Mouse (Mus musculus): ENCODE data around the gene Fam161a.

Fam161a gene

GRCm38 (mm10) chr11:22990393-22991126 is 16.8 kb upstream of the Fam161a start, which contains the start of gene Cct4:
Gene Cct4 (plus strand): TSS chr11:22990519.
- in situ Hi-C loops (cut with MboI) = no loop called here

- in situ Hi-C loops (cut with MboI) = no loop called here
Measured at GRCm38 (mm10) chr11:22991218-22991835, 16.0 kb upstream of the Fam161a start.

DNA sequence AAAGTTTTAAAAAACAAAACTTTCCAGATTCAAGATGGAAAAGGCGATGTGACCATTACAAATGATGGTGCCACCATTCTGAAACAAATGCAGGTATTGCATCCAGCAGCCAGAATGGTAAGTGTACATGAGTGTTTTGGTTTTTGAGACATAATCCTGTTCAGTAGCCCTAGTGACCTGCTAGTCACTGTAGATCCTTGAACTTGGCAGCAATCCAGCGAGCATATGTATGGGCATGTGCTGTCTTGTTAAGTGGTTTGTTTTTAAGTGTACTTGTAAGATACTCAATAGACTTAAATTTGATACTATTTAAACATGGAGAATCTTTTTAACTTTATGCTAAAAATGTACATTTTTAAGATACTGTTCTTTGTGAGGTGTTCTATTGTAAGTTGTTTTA is 13.1 kb upstream of the Fam161a start:
- in situ Hi-C loops (cut with MboI) = no loop called here

DNA sequence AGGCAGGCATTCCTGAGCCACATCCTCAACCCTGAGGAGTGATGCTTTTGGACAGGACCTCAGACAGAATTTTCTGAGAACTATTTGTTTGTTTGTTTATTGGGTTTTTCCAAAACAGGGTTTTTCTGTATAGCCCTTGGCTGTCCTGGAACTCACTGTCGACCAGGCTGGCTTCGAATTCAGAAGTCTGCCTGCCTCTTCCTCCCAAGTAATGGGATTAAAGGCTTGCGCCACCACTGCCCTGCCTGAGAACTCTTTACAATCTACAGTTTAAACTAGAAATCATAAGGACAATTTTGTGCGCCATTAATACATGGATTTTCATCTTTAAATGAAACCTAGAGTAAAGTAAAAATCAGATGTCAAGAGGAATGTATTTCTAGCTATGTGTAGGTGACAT is 11.9 kb upstream of the Fam161a start:
- in situ Hi-C loops (cut with MboI) = no loop called here

GRCm38 (mm10) chr11:22998308-22998707 is 9.0 kb upstream of the Fam161a start:
- in situ Hi-C loops (cut with MboI) = no loop called here

DNA sequence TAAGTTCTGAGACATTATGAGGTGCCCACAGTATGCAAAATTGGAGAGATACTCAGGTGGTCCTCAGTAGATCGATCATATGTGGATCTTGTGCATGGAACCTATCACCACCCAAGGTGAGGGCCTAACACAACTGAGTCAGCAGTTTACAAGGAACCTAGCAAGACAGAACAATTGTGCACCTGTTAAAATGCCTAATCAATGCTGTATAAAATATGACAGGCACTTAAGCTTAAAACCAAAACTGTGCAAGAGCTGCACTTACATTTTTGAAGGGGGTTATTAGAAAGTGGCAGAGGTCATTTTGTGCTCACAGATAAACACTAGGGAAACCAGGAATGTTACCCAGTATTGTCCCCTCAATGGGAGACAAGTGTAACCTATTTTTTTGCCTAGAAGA is 2.1 kb upstream of the Fam161a start:
- in situ Hi-C loops (cut with MboI) = loop anchor here (10.0 kb wide), 1 partner anchor 260 kb away; no protein-coding TSS in a partner anchor

DNA sequence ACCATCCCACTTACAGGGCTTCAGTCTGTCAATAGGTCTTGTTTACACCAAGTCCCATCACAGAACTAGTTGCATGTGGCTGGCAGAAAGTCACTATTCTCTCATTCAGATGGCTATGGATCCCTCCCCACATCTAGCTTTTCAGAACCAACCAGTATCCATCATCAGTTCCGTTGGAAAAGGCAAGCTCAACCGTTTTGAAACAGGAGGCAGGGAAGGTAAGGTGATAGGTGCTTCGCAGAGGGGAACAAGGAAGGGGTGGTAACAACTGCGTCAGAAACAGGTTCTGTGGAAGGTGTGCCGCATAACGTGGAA is 208 bp upstream of the Fam161a start:
- in situ Hi-C loops (cut with MboI) = loop anchor here (10.0 kb wide), 1 partner anchor 258 kb away; no protein-coding TSS in a partner anchor

GRCm38 (mm10) chr11:23008181-23008823 is 971 bp downstream of the Fam161a start:
- in situ Hi-C loops (cut with MboI) = loop anchor here (10.0 kb wide), 1 partner anchor 256 kb away; no protein-coding TSS in a partner anchor

DNA sequence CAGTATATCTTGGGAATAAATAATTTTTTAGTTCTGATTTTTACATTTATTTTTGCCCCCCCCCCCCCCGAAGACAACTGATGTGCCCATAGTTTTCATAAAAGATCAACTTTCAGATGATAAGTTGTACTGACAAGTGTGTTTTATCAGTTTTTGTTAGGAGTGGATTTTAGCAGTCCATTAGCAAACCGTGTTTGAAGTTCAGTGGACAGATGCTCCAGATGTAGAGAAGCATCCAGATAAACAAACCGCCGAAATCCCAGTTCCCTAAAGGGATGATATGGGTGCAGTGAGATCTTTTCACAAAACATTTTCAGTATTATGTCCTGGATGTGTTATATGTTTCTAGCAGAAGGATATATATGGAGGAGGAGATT is 1.5 kb downstream of the Fam161a start:
- in situ Hi-C loops (cut with MboI) = loop anchor here (10.0 kb wide), 1 partner anchor 256 kb away; no protein-coding TSS in a partner anchor

DNA sequence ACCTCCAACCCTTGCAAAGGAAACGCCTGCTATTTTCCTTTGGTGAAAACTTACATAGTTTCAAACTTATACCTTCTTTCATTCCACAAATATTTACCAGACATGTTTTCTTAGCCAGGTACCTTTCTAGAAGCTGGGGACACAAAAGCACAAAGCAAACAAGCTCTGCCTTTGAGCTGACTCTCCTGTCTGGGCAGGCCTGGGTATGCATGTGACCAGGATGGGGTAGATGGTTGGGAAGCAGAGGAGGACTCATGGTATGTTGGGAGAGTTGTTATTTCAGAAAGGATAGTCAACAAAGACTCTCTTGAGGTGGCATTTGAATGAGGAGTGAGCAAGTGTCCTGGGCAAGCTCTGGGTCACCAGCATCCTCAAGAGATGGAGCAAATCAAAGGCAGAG is 5.8 kb downstream of the Fam161a start:
- in situ Hi-C loops (cut with MboI) = no loop called here

DNA sequence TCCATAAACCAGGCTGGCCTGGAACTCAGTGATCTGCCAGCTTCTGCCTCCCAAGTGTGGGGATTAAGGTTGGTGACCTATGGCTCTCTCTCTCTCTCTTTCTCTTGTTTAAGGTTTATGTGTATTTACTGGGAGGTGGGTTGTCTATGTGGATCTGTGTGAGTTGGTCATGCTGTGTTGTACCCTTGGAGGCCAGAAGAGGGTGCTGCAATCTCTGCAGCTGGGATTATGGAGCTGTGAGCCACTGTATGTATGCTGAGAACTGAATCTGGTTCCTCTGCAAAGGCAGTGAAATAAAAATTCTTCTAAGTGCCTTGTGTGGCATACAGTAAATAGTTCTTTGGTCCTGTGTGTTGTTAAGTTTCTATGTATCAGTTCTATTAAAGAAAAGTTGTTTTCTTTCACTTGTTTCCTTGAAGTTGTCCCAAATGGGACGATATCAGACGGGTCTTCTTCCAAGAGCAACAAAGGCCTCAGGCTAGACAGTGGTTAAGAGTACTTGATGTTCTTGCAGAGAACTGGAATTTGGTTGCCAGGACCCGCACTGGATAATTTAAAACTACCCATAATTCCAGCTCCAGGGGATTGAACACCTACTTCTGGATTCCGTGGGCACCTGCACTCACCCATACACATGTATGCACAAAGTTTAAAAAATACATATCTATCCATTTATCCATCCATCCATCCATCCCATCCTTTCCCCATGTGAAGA is 6.4 kb downstream of the Fam161a start:
- in situ Hi-C loops (cut with MboI) = no loop called here

DNA sequence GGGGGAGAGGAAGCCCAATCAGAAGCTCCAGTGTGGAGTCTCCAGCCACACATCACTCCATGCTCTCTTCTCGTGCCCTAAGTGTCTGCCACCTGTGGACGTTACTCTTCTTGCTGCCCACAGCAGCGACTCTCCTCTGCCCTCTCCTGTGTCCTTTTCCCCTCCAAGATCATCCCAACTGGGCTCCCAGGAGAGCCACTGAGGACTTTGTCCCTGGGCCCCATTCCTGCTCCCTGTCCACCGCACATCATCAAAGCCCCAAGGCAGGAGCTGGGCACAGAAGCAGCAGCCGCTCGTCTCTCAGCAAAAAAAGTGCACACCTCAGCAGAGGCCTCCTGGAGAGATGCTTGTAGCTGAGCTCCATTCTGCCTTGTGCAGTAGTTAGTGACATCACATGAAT is 7.7 kb downstream of the Fam161a start:
- in situ Hi-C loops (cut with MboI) = no loop called here

GRCm38 (mm10) chr11:23017943-23018342 is 10.6 kb downstream of the Fam161a start:
- in situ Hi-C loops (cut with MboI) = no loop called here

DNA sequence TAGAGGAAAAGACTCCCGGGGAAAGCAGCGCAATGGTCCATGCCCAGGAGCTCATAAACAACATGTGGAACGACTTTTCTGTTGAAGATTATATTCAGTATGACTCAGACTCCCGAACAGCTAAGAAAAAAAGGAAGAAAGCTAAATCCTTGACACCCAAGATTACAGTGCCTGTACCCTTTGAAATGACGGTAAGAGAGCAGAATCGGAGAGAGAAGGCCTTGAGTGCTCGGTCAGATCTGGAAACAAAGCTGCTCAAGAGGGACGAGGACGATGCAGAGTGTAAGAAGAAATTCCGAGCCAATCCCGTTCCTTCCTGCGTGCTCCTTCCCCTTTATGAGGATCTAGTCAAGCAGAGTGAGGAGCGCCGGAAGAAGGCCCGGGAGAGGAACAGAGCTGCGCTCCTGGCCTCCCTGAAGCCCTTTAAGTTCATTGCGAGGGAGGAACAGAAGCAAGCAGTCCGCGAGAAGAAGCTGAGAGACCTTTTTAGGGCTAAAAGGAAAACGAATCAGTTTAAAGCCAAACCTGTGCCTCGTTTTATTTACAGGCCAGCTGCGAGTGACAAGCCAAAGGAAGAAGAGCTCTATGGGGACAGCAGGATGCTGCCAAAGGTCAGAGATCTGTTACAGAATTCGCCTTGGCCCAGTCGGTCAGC is 12.9 kb downstream of the Fam161a start:
- in situ Hi-C loops (cut with MboI) = no loop called here

DNA sequence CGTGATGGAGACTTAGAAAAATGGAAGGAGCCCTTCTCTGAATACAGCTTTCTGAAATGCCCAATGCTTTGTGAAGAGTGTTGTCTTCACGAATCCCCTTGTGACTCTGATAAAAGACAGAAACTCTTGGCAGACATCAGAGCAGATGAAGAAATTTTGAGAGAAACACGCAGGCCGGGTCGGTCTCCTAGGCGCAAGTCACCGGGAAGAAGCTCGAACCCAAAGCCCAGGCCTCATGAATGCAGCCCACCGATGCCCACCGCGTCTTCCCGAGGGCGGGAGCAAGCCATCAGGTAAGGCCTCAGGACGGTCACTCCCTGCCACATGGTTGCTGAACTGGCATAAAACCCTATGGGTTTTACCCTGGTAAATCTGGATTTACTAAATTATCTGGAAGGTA is 13.5 kb downstream of the Fam161a start:
- in situ Hi-C loops (cut with MboI) = no loop called here

- in situ Hi-C loops (cut with MboI) = no loop called here
Measured at GRCm38 (mm10) chr11:23023155-23023554, 15.8 kb downstream of the Fam161a start.

- in situ Hi-C loops (cut with MboI) = no loop called here
Measured at GRCm38 (mm10) chr11:23024169-23024568, 16.8 kb downstream of the Fam161a start.

DNA sequence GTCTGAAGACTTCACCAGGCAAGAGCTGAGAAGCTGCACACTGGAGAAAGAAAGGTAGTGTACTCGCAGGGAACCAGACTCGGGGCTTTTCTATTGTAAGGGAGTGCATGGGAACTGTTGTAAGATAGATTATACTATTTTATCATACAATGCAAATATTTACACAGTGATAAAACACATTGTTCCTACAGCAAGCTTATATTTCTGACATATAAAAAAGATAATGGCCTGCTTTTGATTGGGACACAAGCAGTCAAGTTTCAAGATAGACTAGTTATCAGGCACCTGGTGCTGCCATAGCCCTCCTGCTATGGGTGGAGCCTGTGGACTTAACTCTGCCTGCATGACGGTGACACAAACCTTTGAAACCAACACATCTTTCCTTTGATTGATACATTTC is 21.6 kb downstream of the Fam161a start:
- in situ Hi-C loops (cut with MboI) = no loop called here

GRCm38 (mm10) chr11:23029399-23029798 is 22.1 kb downstream of the Fam161a start:
- in situ Hi-C loops (cut with MboI) = no loop called here

- in situ Hi-C loops (cut with MboI) = no loop called here
Measured at GRCm38 (mm10) chr11:23047252-23047651, 39.9 kb downstream of the Fam161a start.

DNA sequence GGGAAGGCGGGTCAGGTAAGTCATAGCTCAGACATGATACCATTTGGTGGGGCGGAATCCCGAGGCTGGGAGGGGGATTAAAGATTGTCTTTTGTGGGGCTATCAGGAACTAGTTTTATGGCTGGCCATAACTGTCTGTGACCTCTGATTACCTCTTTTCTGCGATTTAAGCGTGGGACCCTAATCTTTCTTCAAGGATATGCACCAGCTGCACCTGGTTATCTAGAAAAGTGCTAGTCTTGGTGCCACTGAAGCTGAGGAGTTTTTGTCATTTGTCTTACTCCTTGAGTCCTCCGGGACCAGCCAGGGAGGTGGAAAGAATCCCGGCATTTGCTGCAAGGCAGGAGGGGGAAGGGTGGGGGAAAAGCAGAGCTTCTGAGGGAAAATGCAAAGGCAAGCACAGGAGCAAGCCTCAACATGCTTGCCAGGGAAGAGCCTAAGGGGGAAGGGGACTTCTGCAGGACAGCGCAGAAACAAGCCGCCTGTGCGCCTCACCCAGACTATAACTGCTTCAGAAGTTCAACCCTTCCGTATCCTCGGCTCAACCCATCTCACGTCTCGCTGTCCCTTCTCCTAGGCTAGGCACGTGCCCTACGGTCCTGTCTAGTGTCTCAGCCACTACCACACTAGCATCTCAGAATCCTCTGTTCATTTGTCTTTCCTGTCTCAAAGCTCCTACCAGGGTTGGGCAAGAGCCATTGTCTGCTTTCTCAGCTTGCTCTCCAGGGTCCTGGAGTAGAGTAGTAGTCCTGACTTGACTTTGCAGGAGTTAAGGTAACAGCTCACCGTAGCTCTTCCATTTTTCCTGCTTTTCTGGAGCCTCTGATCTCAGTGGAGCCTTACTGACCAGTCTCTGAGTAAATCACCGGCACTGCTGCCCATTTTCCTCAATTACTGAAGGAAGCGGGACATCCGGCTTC is 40.6 kb downstream of the Fam161a start:
- in situ Hi-C loops (cut with MboI) = no loop called here
